Mouse (Mus musculus): Measurements from ENCODE around the gene Frmd4a. TPM values are rescaled to one million over a fixed set of nuclear protein-coding genes. Genes with fewer than 3 reads are reported as not detected.
"Not testable (repeated sequence)": the region's sequence is repeated elsewhere in the genome, so short reads cannot be mapped to it uniquely, and the experiment has no call there.

Gene Frmd4a
- polyA plus RNA-seq, 1 experiment = 106 TPM

DNA sequence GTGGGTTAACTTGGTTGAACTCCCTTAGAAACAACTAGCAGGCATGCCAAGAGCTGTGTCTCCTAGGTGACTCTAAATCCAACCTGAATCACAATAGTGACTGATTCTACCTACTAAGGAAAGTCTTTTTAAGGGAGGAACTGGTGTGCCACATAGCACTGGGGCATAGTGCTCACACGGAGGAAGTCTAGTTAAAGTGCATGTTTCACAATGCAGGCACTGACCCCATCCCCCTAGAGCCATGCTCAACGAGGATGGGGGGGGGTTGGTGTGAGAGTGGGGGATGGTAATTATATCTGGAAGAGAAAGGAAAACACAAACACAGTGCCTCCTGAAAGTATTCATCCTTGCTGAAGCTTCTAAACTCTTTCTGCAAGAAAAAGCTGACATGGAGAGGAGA lies 533.9 kb downstream of the Frmd4a start:
- TF ChIP-seq CTCF (IDR thresholded peaks at IDR 0.05; ENCODE audit: borderline replicate concordance, extremely low read depth, insufficient read depth, insufficient read length) = no peak
- TF ChIP-seq POLR2A (IDR thresholded peaks at IDR 0.05; ENCODE audit: borderline replicate concordance, extremely low read depth, insufficient read depth, insufficient read length, poor library complexity, severe bottlenecking) = no peak
- DNase-seq (ENCODE audit: low read depth) = no peak

DNA sequence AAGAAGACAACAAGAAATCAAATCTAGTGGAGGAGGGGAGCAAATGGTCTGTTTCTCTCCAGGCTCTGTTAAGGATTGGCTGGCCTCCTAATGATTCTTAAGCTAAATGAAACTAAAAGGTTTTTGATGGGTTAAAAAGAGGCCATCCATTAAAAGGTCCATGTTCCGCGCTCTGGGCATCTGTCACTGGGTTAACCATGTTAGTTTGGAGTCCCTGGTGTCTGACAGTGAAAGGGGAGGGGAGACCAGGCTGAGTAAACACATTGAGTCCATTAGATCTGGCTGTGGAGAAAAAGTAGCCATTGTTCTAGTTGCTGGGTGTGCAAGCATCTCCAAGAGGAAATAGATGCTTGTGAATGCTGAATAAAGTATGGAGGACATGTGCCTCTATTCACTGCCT lies 534.3 kb downstream of the Frmd4a start:
- TF ChIP-seq POLR2A (IDR thresholded peaks at IDR 0.05; ENCODE audit: borderline replicate concordance, extremely low read depth, insufficient read depth, insufficient read length, poor library complexity, severe bottlenecking) (no peak), CTCF (IDR thresholded peaks at IDR 0.05; ENCODE audit: borderline replicate concordance, extremely low read depth, insufficient read depth, insufficient read length) (no peak)
- DNase-seq (ENCODE audit: low read depth) = no peak

DNA sequence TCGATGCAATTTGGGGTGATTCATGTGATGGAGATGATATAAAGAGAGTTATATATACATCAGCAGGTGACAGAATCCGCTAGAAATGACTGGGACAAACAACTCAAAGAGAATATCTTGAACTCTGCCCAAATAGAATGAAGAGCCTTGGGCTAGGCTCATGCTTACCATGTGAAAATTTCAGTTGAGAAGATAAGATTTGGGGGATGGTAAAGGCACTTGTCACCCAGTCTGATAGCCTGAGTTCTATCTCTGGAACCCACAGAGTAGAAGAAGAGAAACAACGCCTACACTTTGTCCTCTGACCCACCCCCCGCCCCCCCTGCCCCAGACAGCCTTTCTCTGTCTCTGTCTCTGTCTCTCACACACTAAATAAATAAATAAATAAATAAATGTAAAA lies 535.0 kb downstream of the Frmd4a start:
- DNase-seq (ENCODE audit: low read depth) = no peak
- TF ChIP-seq POLR2A (IDR thresholded peaks at IDR 0.05; ENCODE audit: borderline replicate concordance, extremely low read depth, insufficient read depth, insufficient read length, poor library complexity, severe bottlenecking) (no peak), CTCF (IDR thresholded peaks at IDR 0.05; ENCODE audit: borderline replicate concordance, extremely low read depth, insufficient read depth, insufficient read length) (no peak)

DNA sequence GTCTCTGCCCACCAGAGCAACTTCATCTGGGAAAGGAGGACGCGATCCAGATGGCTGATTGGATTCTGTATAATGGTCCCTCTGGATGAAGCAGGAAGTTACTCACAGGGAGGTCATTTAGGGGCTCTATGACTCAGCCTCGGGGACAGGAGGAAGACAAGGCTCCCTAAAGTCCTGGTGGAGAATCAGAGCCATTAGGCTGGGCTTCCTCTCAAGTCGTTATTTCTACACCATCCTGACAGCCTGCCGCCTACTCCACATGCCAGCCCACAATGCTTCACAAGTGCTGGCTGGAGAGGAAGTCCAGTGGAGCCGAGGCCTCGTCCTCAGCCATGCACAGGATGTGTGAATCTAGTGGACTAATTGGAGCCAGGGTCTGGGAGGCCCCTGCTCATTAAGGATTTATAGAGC lies 537.7 kb downstream of the Frmd4a start:
- peak; percentile 58 for DNase-seq (ENCODE audit: low read depth)
- TF ChIP-seq POLR2A (IDR thresholded peaks at IDR 0.05; ENCODE audit: borderline replicate concordance, extremely low read depth, insufficient read depth, insufficient read length, poor library complexity, severe bottlenecking) = no peak
- TF ChIP-seq CTCF (IDR thresholded peaks at IDR 0.05; ENCODE audit: borderline replicate concordance, extremely low read depth, insufficient read depth, insufficient read length) = no peak

DNA sequence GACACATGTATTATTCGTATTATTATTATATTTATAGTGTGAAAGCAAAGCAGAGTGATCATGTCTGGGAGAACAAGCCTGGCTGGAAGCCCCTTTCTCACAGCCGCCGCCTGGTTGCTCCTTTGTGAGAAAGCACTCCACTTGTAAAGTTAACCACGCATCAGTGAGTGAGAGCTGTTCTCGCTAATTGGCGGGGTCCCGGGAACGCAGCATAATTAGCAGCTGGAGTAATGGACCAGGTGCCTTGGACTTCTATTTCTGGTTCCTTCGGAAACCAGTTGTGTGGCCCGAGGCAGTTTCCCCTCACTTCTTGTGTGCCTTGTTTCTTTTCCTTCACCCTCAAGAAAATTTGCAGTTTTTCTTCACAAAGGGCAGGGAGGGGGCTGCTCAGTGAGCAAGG lies 538.7 kb downstream of the Frmd4a start:
- no peak for TF ChIP-seq POLR2A (IDR thresholded peaks at IDR 0.05; ENCODE audit: borderline replicate concordance, extremely low read depth, insufficient read depth, insufficient read length, poor library complexity, severe bottlenecking)
- TF ChIP-seq CTCF (IDR thresholded peaks at IDR 0.05; ENCODE audit: borderline replicate concordance, extremely low read depth, insufficient read depth, insufficient read length) = no peak
- peak; percentile 94 for DNase-seq (ENCODE audit: low read depth)

DNA sequence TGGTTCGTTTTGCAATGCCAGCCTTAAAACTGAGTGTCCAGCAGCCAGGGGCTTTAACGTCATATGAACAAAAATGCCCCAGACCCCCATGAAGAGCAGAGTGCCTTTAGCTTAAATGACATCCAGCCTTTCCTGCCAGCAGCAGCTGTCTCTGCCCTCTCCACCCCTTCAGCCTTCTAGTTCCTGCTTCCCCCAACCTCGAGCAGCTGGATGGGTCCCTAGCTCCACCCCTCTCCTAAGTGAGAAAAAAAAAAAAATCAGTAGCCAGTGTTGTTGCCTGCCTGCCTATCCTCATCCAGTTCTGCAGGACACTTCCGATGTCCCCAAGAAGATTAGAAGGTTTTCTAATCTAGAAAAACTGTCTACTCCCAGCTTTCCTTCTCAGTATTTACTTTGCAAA lies 539.5 kb downstream of the Frmd4a start:
- TF ChIP-seq CTCF (IDR thresholded peaks at IDR 0.05; ENCODE audit: borderline replicate concordance, extremely low read depth, insufficient read depth, insufficient read length) = no peak
- no peak for TF ChIP-seq POLR2A (IDR thresholded peaks at IDR 0.05; ENCODE audit: borderline replicate concordance, extremely low read depth, insufficient read depth, insufficient read length, poor library complexity, severe bottlenecking)
- DNase-seq (ENCODE audit: low read depth) = peak; percentile 66

DNA sequence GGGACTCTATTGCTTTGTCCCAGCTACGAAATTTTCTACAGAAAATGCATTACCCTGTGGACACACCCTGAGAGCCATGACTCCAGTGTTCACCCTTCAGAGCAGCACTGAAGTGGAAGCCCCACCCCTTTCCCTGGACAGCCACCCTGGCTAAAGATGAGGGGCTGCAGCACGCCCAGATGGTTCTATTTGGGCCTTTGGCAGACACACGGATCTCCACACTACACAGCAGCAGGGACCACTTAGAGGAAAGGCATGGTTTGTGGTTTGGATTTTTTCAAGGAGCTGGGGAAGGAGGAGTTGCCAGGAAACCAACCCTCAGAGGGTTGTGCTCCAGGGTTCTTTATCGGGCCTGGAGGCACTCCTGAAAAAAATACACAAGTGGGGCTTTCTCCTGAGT lies 539.9 kb downstream of the Frmd4a start:
- DNase-seq (ENCODE audit: low read depth) = peak; percentile 66
- TF ChIP-seq CTCF (IDR thresholded peaks at IDR 0.05; ENCODE audit: borderline replicate concordance, extremely low read depth, insufficient read depth, insufficient read length) (no peak), POLR2A (IDR thresholded peaks at IDR 0.05; ENCODE audit: borderline replicate concordance, extremely low read depth, insufficient read depth, insufficient read length, poor library complexity, severe bottlenecking) (no peak)

DNA sequence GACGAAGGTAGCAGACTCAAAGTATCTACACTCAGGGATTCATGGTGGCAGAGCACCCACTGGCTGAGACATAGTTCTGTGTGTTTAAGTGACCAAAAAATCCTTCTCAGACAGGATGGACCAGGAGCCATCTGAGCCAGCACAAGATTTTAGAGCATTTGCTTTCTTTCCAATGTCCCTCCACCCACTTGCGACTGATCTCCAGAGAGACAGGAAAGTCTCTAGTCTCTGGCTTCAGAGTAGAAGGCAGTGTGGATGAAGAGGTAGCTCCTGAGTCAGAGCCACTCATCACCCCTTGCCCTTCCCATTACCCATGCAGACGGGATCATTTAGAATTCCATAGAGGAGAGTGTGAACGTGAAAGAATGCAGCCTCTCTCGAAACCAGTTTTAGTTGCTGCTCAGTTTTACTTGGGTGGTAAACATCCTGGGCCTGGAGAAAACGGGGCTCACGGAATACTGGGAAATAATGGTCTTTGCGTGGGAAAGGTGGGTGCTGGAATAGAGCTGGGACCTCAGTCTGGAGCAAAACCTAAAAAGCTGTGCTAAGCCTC lies 541.2 kb downstream of the Frmd4a start:
- TF ChIP-seq CTCF (IDR thresholded peaks at IDR 0.05; ENCODE audit: borderline replicate concordance, extremely low read depth, insufficient read depth, insufficient read length) = no peak
- TF ChIP-seq POLR2A (IDR thresholded peaks at IDR 0.05; ENCODE audit: borderline replicate concordance, extremely low read depth, insufficient read depth, insufficient read length, poor library complexity, severe bottlenecking) = no peak
- peak; percentile 63 for DNase-seq (ENCODE audit: low read depth)

DNA sequence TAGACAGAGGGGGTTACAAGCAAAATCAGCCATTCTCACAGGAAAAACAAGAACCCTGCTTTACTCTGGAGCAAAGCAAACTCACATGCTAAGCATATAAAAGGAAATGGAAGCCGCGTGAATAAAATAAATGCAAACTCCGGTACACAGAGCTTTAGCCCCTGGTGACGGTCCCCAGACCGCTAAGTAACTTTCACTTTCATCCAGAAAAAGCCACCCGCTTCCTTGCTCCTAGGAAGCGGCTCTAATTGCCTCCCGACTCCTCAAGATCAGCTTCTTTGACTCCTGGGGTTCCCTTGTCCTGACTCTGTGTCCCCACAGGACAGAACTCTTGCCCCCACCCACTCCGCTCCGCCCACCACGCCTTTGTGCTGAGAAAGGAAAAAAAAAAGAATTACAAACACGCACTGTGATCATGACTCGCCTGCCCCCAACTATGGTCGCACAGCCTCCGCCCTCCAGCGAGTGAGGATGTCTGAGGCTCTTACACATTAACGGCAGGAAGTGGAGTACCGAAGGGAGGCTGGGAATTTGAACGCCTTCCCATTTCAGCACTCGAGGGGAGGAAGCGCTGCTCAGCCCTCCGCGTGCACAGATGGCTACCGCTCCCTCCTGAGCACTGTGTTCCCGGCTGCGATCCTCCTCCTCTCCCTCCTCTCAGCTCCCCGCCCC lies 541.8 kb downstream of the Frmd4a start:
- DNase-seq (ENCODE audit: low read depth) = peak; percentile 96
- TF ChIP-seq CTCF (IDR thresholded peaks at IDR 0.05; ENCODE audit: borderline replicate concordance, extremely low read depth, insufficient read depth, insufficient read length) (no peak), POLR2A (IDR thresholded peaks at IDR 0.05; ENCODE audit: borderline replicate concordance, extremely low read depth, insufficient read depth, insufficient read length, poor library complexity, severe bottlenecking) (peak; percentile 41; the same call in 1 of the 2 replicates)

DNA sequence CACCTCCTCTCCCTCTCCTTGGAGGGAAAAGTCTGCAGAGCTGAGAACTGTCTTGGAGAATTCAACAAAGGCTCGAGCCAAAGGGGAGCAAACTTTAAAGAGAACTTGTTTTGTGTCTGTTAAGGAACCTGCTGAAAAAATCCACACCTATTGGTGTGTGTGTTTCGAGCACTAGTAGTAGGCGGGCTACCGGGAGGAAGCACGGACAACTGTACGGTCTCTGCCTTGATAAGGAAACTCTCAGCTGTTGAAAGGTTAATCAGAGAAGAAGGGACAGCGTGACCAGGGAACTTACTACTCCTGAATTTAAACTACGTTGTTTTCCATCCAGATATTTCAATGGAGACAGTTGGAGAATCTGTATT lies 542.3 kb downstream of the Frmd4a start:
- DNase-seq (ENCODE audit: low read depth) = no peak
- TF ChIP-seq POLR2A (IDR thresholded peaks at IDR 0.05; ENCODE audit: borderline replicate concordance, extremely low read depth, insufficient read depth, insufficient read length, poor library complexity, severe bottlenecking) (no peak), CTCF (IDR thresholded peaks at IDR 0.05; ENCODE audit: borderline replicate concordance, extremely low read depth, insufficient read depth, insufficient read length) (no peak)

DNA sequence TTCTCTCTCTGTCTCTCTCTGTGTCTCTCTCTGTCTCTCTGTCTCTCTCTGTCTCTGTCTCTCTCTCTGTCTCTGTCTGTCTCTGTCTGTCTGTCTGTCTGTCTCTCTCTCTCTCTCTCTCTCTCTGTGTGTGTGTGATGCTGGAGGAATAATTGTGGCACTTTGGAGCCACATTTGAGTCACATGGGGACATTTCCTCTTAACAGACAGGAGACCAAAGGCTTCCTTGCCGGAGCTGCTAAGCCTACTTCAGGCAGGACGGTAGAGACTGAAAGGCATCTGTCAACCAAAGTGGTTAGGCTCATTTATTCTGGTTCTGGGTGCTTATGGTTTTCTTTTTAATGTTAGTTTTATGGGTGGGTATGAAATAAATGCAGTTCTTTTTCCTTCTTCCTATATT lies 543.0 kb downstream of the Frmd4a start:
- DNase-seq (ENCODE audit: low read depth) = not testable (repeated sequence)

DNA sequence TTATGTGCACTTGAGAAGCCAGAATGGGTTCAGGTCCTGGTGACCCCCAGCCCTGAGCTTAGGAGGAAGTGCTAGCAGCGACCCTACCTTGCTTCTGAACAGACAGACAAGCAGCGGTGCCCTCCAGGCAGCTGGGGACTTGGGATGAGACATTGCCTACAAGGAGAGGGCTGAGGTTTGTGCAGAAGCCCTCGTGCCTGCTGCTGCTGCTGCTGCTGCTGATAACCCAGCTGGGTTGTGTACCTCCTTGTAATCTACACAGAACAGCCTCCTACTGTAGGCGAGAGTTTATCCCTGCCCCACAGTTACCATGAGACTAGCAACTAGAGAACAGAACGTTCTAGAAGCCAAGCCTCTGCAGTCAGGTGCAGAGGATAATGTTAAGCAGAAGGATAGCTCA lies 543.7 kb downstream of the Frmd4a start:
- TF ChIP-seq POLR2A (IDR thresholded peaks at IDR 0.05; ENCODE audit: borderline replicate concordance, extremely low read depth, insufficient read depth, insufficient read length, poor library complexity, severe bottlenecking) (no peak), CTCF (IDR thresholded peaks at IDR 0.05; ENCODE audit: borderline replicate concordance, extremely low read depth, insufficient read depth, insufficient read length) (no peak)
- peak; percentile 44 for DNase-seq (ENCODE audit: low read depth)
